Mouse (Mus musculus) midbrain, embryonic 10.5 days (tissue): ENCODE measurements at regions not wholly inside any gene's neighbourhood (a gene's known extent, or its start where the extent isn't known, plus 50 kb on each side); places are given as distances from the start of the nearest gene placed in this dataset.

ENCODE experiments used
- DNase-seq: peaks from one replicate; pipeline ENCODE4 v3.0.0-alpha.2; 2017; ENCODE audit warnings: low spot score
- H3K27ac ChIP-seq: fragments of 300-500 bp; sonication (generic); replicated peaks from 2 replicates; pipeline ENCODE4 v1.5.1; 2016; ENCODE audit warnings: mild to moderate bottlenecking
- H3K27me3 ChIP-seq: fragments of 300-500 bp; sonication (generic); 2 replicates; pipeline ENCODE4 v1.6.1; 2016; ENCODE audit warnings: low read depth, mild to moderate bottlenecking; ENCODE audit not compliant: poor library complexity, severe bottlenecking
- H3K36me3 ChIP-seq: fragments of 300-500 bp; sonication (generic); 2 replicates; pipeline ENCODE4 v1.6.1; 2016; ENCODE audit warnings: mild to moderate bottlenecking, moderate library complexity
- H3K4me1 ChIP-seq: fragments of 300-500 bp; sonication (generic); 2 replicates; pipeline ENCODE4 v1.6.1; 2016
- H3K4me3 ChIP-seq: fragments of 300-500 bp; sonication (generic); 2 replicates; pipeline ENCODE4 v1.5.1; 2016; ENCODE audit warnings: mild to moderate bottlenecking, moderate library complexity
- H3K9me3 ChIP-seq: fragments of 300-500 bp; sonication (generic); replicated peaks from 2 replicates; pipeline ENCODE4 v1.6.1; 2016; ENCODE audit warnings: mild to moderate bottlenecking
- WGBS: fragments of 180-500 bp; shearing (Covaris S2); methylation state at CpG from one replicate; pipeline ENCODE4 v1.1.7; 2016; 5-methylcytosine and 5-hydroxymethylcytosine counted together

DNA sequence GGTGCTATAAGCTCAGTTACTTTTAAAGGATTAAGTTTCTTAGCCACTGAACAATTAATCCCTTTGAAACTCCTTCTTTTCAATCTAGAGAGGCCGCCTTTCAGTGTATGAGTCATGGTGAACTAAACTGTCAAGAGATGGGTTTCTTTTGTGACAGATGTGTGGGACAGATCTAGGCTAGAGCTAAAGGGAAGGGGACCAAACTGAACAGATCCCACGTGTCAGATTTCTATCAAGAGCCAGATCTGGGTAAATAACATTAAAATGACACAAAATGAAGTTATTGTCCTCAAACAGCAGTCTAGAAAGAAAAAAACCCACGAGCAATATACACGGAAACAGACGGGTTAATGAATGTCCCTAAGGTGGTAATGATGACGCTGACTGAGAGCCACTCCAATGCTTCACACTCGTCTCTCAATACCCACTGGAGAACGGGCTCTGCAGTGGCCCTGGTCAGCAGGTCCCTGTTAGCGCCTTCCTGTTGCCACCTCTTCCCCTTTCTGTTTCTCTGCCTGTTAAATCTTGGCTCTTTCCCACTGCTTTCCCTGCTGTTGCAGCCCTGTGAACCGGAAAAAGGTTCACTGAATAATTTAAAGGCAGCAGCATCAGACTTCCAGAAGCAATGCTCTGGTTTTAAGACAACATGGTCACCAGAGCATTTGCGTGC, 52.7 kb upstream of the Rab3gap2 start:
- H3K4me1 ChIP-seq = peaks cover 37% of the 10 kb centered on the region
- no peaks in the 10 kb centered on the region; the same call in 1 of the 2 replicates for H3K27me3 ChIP-seq
- H3K4me3 ChIP-seq = no peak overlapping the region
- no peaks in the 10 kb centered on the region for H3K9me3 ChIP-seq
- WGBS = 64% methylated on average over 11 of the region's 11 CpGs
- DNase-seq = no peak
- H3K27ac ChIP-seq = peak overlapping the region; percentile 52
- H3K36me3 ChIP-seq = no peaks in the 10 kb centered on the region

DNA sequence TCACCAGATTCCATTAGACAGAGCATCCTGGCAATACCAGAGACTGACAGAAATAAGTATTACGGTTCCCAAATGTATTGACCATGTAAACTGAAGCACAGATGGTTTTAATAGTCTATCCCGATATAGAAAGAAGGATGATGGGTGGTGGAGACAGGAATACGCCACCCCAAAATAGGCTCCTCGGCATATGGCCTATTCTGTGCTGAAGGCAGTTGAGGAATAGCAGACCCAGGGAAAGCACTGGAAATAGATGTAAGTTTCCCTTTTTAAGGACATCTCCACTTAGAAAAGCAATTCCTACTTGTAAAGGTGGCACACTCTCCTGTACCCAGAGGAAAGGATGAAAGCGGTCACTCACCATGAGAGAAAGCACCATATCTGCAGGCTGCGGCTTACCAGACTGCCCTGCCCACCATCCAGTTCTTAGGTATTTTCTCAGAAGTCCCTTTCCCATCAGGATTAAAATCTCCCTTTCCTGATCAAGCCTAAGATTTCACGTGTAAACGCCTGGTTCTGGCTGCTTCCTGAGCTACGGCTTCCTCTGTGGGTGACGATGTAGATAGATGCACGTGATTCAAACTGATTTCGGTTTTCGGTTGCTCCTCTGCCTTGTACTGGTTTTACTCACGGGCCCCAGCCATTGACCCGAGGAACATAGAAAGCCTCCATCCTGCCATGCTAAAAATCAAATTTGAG, 53.3 kb upstream of the Rab3gap2 start:
- H3K4me3 ChIP-seq = no peak overlapping the region
- H3K27ac ChIP-seq = peak overlapping the region; percentile 52
- H3K4me1 ChIP-seq = peaks cover 37% of the 10 kb centered on the region
- no peaks in the 10 kb centered on the region; the same call in 1 of the 2 replicates for H3K27me3 ChIP-seq
- WGBS = 78% methylated on average over 15 of the region's 15 CpGs
- no peak for DNase-seq
- no peaks in the 10 kb centered on the region for H3K36me3 ChIP-seq
- no peaks in the 10 kb centered on the region for H3K9me3 ChIP-seq

DNA sequence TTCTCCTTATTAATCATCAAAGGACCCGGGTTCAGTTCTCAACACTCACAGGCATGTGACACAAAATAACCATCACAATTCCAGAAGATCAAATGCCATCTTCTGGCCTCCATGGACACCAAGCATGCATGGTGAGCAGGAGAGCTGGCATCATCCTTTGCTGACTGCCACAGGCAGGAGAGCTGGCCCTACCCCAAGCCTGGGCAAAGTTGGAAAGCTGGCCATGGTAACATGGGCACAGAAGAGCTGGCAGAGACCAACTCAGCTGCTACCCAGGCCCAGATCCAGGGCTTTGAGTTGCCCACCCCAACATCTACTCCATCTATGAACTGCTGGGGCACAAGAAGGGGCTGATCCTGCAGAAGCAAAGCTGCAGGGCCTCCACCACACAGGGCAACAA, 59.1 kb upstream of the Rab3gap2 start:
- peaks cover 15% of the 10 kb centered on the region for H3K4me1 ChIP-seq
- no peaks in the 10 kb centered on the region for H3K27me3 ChIP-seq

DNA sequence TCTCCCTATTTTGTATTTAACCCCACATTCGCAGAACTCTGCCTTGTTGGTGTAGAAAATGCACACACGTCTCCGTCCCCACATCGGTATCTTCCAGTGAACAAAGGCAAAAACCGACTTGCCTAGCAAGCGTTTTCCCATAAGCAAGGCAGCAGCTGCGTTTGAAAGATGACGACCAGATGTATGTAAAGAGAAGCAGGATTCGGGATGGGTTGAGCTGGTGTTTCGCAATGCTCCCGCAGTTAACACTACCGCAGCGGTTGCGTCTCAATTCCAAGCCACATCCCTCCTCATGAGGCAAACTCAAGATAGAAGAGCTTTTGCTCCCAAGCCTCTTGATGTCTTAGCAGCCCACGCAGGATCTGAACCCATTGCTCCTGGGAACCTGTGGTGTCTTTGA, 59.9 kb upstream of the Rab3gap2 start:
- H3K27me3 ChIP-seq = no peaks in the 10 kb centered on the region

More for the DNA sequence above, 59.1 kb upstream of the Rab3gap2 start:
- Histone ChIP-seq H3K36me3 (no peaks in the 10 kb centered on the region), H3K27ac (no peak overlapping the region), H3K4me3 (no peak overlapping the region), H3K9me3 (no peaks in the 10 kb centered on the region)
- no peak for DNase-seq
- WGBS = 98% methylated on average over 1 of the region's 1 CpGs

DNA sequence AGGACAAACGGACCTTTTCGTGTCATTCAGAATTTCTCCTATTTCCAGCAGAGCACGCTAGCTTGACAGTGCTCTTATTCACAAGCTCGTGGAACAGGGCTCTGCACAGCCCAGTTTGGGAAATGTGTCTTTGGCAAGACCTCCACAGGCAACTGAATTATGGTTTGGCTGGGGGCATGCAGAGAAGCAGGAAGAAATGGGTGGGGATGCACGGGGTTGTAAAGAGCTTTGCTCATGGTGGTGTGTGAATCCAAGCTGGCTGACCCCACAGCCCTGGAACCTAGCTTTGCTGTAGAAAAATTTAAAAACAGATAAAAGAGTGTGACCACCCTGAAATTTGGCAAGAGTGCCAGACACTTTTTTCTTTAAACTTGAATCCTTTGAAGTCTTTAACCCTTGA, 63.6 kb upstream of the Rab3gap2 start:
- H3K9me3 ChIP-seq = no peaks in the 10 kb centered on the region
- H3K36me3 ChIP-seq = no peaks in the 10 kb centered on the region
- no peak overlapping the region for H3K27ac ChIP-seq
- H3K4me3 ChIP-seq = no peak overlapping the region
- DNase-seq = no peak
- no peaks in the 10 kb centered on the region for H3K27me3 ChIP-seq
- H3K4me1 ChIP-seq = no peaks in the 10 kb centered on the region
- WGBS = 85% methylated on average over 5 of the region's 5 CpGs

More for the DNA sequence above, 59.9 kb upstream of the Rab3gap2 start:
- H3K4me3 ChIP-seq = no peak overlapping the region
- 93% methylated on average over 15 of the region's 15 CpGs for WGBS
- H3K9me3 ChIP-seq = no peaks in the 10 kb centered on the region
- no peak for DNase-seq
- no peaks in the 10 kb centered on the region for H3K36me3 ChIP-seq
- H3K4me1 ChIP-seq = peaks cover 8% of the 10 kb centered on the region
- H3K27ac ChIP-seq = no peak overlapping the region

DNA sequence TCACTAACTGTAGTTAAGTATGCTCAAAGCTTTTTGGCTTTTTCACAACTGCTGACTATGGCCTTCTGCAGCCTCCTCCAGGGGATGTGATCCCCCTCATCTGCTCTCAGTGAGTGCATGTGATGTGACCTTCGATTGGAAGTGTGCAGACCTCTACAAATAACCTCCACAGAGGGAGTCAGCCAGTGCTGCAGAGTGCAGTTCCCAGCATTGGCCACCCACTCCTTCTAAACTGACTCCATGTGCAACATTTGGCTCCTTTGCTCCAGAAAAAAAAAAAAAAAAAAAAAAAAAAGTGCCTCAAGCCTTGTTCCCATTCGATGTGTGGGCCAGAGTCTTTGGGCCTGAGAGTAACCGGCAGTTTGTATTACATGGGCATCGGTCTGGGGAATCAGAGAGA, 75.7 kb upstream of the Rab3gap2 start:
- H3K27ac ChIP-seq = no peak overlapping the region
- H3K9me3 ChIP-seq = no peaks in the 10 kb centered on the region; the same call in 1 of the 2 replicates
- peaks cover 4% of the 10 kb centered on the region; the same call in 1 of the 2 replicates for H3K27me3 ChIP-seq
- no peak for DNase-seq
- no peaks in the 10 kb centered on the region for H3K4me1 ChIP-seq
- H3K4me3 ChIP-seq = no peak overlapping the region
- no peaks in the 10 kb centered on the region for H3K36me3 ChIP-seq
- WGBS = 74% methylated on average over 4 of the region's 4 CpGs

DNA sequence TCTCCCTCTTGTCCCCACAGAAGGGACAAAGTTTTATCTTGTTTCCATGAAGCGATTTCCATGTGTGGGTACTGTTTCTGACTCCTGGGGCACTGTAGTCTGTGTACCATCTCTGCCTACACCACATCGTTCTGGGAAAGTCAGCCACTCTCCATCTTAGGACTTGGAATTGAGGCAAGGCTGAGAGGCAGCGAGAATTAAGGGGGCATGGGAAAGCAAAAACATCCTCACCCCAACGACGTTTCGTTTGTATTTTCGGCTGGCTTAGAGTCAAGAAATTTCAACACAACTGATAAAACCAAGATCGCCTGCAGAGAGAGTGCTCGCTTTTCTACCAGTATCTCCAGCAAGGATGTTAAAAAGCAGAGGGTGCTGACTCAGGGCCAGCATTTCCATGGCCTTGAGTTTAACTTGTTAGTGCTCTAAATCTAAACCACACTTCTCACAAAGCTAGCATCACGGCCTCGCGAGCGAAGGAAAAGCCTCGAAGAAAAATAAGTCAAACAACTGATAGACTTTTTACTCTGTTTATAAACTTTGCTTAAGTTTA, 78.1 kb upstream of the Rab3gap2 start:
- Histone ChIP-seq H3K27me3 (peaks cover 4% of the 10 kb centered on the region; the same call in 1 of the 2 replicates), H3K36me3 (no peaks in the 10 kb centered on the region), H3K27ac (no peak overlapping the region), H3K4me1 (no peaks in the 10 kb centered on the region), H3K4me3 (no peak overlapping the region), H3K9me3 (no peaks in the 10 kb centered on the region)
- DNase-seq = no peak
- 81% methylated on average over 14 of the region's 14 CpGs for WGBS

DNA sequence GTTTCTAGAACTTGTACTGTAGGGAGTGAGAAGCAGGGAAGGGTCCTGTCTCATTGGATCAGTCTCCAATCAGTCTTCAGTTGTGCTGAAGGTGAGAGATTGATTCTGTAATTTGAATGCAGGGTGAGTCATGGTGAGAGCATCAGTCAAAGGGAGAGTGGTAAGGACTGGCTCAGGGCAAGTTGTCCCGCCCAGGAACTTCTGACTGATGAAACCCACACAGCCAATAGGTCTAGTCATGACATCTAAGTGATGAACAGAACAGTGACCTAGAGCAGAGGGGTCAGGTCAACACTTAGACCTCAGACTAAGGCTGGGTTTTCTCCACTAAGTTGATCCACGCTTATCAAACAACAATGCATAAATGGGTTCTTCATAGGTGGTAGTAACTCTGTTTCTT, 82.4 kb upstream of the Rab3gap2 start:
- Histone ChIP-seq H3K27ac (no peak overlapping the region), H3K9me3 (no peaks in the 10 kb centered on the region), H3K4me1 (no peaks in the 10 kb centered on the region), H3K36me3 (no peaks in the 10 kb centered on the region), H3K4me3 (no peak overlapping the region), H3K27me3 (no peaks in the 10 kb centered on the region)
- WGBS = 84% methylated on average over 2 of the region's 2 CpGs
- DNase-seq = no peak

DNA sequence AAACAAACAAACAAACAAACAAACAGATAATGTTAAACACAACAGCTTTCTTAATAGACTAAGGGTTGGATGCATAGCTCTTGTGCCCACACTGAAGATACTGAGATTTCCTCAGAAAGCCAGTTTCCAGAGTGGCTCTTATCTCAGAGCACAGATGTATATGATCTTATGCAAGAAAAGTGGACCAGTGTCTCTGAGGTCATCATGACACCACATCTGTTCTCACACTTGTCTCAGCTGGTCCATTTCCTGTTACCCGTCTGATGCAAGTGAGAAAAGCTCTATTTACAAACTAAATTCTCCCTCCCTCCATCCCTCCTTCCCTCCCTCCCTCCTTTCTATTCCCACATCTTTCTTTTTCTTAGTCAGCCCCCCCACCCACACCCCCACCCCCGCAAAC, 83.5 kb upstream of the Rab3gap2 start:
- Histone ChIP-seq H3K27ac (no peak overlapping the region), H3K4me3 (no peak overlapping the region), H3K36me3 (no peaks in the 10 kb centered on the region), H3K4me1 (no peaks in the 10 kb centered on the region), H3K9me3 (no peaks in the 10 kb centered on the region), H3K27me3 (no peaks in the 10 kb centered on the region)
- WGBS = 73% methylated on average over 2 of the region's 2 CpGs
- no peak for DNase-seq

DNA sequence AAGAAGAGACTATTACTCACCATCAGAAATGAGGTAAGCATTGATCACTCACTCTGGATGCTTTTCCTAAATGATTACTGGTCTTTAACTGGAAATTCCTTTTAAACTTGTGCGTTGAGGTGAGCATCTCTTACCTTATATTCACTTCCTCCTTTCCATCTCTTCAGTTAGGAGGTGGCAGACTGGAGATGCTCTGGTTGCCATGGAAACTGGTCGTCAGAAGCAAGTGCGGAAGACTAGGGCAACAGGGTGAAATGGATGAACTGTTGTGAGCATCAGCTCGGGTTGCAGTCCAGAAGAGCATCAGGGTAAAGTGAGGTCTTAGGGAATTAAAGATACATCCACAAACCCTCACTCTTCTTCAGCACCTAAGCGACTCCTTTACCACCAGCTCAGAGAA, 86.2 kb upstream of the Rab3gap2 start:
- Histone ChIP-seq H3K36me3 (no peaks in the 10 kb centered on the region), H3K4me3 (no peak overlapping the region), H3K4me1 (no peaks in the 10 kb centered on the region), H3K9me3 (no peaks in the 10 kb centered on the region), H3K27ac (no peak overlapping the region), H3K27me3 (no peaks in the 10 kb centered on the region)
- 63% methylated on average over 5 of the region's 5 CpGs for WGBS
- DNase-seq = no peak

DNA sequence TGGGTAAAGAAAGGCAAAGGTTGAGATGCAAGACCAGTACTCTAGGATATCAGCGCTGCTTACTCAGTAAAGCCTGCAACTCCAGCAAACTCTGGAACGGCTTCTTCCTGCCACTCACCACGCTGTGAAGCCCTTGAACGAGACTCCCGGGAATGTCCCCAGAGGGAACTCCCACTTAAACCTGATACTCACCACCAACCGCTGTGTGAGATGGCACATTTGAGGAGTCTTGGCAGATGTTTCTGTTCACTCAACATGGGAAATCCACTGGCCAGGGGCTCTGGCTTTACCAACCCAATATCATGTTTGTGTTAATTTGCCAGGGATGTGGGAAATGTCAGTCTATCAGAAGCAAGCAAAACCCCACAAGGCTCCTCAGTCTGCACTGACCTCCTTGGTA, 90.2 kb upstream of the Rab3gap2 start:
- Histone ChIP-seq H3K9me3 (no peaks in the 10 kb centered on the region), H3K36me3 (no peaks in the 10 kb centered on the region), H3K4me3 (no peak overlapping the region), H3K27me3 (no peaks in the 10 kb centered on the region), H3K4me1 (no peaks in the 10 kb centered on the region), H3K27ac (no peak overlapping the region)
- DNase-seq = no peak
- WGBS = 83% methylated on average over 6 of the region's 6 CpGs

DNA sequence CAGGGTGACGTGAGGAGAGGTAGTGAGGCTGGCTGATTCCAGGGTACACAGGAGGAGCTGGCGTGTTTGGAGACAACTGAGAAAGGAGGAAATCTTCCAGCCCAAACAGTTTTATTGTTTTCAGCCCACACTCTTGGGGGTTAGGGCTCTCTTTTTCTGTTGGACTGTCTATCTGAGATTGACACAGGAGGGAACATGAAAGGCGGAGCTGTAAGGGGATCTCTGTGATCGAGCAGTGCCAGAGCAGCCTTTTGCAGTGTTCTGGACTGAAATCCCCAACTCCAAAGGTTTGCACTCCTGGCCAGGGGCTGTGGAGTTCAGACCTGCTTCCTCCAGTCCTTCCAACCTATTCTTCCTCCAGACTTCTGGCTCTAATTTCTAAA, 91.9 kb upstream of the Rab3gap2 start:
- Histone ChIP-seq H3K36me3 (no peaks in the 10 kb centered on the region), H3K27me3 (no peaks in the 10 kb centered on the region), H3K9me3 (no peaks in the 10 kb centered on the region), H3K4me1 (no peaks in the 10 kb centered on the region), H3K4me3 (no peak overlapping the region), H3K27ac (no peak overlapping the region)
- 75% methylated on average over 4 of the region's 4 CpGs for WGBS
- no peak for DNase-seq

DNA sequence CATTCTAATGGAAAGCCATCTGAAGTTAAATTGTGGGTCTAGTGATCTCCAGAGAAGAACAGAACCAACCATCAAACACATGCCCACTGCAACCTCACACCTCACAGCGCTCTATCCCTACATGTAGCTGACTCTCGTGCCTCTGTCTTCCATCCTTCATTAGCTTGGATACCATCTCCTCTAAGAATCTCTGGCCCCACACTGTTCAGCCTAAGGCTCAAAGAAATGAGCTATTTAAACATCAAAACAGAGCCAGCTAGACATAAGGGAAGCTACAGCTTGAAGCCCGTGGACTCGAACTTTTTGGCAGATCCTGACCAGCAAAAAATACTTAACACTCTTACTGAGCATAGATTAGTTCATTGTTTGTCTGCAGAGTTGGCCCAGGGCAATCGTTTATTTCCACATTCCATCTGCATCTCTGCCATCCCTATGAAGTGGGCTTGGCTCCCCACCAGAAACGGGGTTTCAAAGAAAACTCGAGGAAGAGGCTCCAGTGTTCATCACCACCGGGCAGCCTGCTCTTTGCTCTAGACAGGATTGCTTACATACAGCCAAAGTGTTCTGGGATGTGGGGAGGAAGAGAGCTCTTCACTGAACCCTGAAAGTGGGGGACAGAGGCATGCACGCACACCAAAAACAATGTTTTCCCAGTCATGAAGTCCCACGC, 92.4 kb upstream of the Rab3gap2 start:
- Histone ChIP-seq H3K36me3 (no peaks in the 10 kb centered on the region), H3K27me3 (no peaks in the 10 kb centered on the region), H3K4me3 (no peak overlapping the region), H3K9me3 (no peaks in the 10 kb centered on the region), H3K27ac (no peak overlapping the region), H3K4me1 (no peaks in the 10 kb centered on the region)
- no peak for DNase-seq
- WGBS = 88% methylated on average over 10 of the region's 10 CpGs
